Mouse (Mus musculus) adrenal gland (tissue): ENCODE results near the gene Zar1l.

Experiments used
- intact Hi-C: fragments of 180-260 bp; cut with DNase I; formaldehyde crosslinking; loops from one replicate; pipeline ENCODE4 v1.15.1; 2025

Gene Zar1l

GRCm38 (mm10) chr5:150490285-150490684 is 27.7 kb downstream of the Zar1l start:
- intact Hi-C loops = no loop called here

- intact Hi-C loops = loop anchor here (2.0 kb wide), 1 partner anchor 44 kb away; no protein-coding TSS in a partner anchor
Observed at GRCm38 (mm10) chr5:150485198-150485597, 32.8 kb downstream of the Zar1l start.

DNA sequence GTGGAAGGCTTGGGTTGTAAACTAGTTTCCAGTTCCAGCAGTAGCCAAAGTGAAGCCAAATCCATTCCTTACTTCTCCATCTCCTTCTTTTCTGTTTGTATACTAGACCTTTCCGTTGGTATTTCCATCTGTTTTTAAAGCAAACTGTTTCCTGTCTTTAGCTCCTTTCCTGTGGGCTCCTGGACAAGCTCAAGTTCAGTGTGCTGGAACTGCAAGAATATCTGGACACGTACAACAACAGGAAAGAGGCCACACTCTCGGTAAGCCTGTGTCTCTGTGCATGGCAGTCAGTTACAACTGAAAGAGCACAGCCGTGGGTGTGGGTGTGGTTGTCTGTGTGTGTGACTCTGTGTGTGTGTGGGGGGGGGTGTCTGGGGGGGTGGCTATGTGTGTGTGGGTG is 39.4 kb downstream of the Zar1l start:
- intact Hi-C loops = no loop called here

DNA sequence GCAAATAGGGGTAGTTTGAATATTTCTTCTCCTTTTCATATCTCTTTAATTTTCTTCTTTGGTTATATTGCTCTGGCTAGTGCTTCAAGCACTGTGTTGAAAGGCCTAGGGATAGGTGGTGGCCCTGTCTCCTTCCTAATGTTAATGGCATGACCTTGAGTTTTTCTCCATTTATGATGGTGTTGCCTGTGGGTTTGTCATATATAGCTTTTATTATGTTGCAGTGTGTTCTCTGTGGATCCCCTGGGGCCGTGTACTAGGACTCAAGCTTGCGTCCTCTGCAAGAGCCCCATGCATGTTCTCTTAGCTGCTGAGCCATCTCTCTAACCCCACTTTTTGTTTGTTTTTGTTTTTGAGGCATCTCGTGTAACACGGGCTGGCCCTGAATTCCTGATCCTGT is 40.6 kb downstream of the Zar1l start:
- intact Hi-C loops = no loop called here

GRCm38 (mm10) chr5:150468431-150468830 is 49.5 kb downstream of the Zar1l start:
- intact Hi-C loops = no loop called here

DNA sequence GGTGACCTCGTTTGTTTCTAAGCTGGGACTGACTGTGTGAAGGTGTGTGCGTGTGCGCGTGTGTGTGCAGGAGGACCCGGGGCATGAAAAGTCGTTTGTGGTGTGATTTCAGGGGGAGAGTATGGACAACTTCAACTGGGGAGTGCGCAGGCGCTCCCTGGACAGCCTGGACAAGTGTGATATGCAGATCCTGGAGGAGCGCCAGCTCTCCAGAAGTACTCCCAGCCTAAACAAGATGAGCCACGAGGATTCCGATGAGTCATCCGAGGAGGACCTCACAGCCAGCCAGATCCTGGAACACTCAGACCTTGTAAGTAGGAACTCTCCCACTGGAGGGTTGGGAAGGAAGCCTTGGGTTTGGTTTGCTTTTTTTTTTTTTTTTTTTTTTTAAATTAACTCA is 51.8 kb downstream of the Zar1l start:
- intact Hi-C loops = no loop called here

DNA sequence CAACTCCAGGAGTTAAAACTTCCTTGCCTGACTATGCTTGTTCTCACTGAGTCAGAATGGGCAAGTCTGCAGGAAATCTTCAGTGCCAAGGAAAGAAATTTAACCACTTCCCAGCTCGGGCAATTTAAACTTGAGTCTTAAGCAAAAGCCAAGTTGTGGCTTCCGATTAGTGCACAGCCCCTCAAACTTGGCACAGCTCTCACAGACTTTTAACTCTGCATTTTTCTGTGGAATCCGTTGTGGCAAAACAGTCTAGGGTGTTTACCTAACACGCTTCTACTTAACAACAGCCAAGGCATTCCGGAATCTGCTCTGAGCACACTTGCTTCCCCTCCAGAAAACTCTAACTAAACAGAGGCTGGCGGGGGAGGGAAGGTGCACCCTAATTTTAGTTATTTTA is 52.7 kb downstream of the Zar1l start:
- intact Hi-C loops = no loop called here

GRCm38 (mm10) chr5:150464721-150465120 is 53.2 kb downstream of the Zar1l start:
- intact Hi-C loops = no loop called here

GRCm38 (mm10) chr5:150459801-150460200 is 58.2 kb downstream of the Zar1l start:
- intact Hi-C loops = no loop called here

DNA sequence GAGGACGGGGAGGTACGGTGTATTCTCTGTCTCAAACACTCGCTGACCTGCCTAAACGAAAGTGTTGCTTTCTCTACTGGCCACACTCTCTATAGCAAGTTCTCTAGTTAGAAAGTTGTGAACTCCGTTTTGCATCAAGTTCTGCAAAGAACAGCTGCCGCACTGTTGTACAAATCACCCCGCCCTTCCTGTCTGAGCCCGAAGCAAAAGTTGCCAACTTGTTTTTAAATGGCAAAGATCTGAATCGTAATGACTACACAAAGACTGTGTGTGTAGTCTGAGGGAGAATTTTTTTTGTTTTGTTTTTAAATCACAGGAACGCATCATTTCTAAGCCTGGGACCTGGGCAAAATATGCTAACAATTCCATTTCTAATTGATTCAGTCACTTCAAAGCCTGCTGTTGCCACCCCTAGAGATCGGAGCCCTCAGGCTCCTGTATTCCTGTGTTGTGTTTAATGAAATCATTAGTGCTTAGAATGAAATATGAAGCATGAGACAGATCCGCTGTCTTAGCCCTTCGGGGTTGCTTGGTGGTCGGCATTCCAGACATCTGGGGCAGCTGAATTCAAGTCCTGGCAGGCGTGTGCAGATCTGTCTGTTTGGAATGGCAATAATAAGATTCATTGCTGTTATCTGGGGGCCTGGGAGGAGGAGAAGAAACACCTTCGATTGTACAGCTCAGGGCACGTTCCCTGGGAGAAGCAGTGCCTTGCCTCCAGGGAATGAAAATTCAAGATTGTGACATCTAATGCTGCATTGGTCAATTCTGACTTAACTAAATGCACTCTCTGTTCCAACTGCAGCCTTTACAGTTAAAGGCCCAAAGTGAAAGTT is 59.8 kb downstream of the Zar1l start:
- intact Hi-C loops = no loop called here

GRCm38 (mm10) chr5:150457165-150457903 is 60.6 kb downstream of the Zar1l start:
- intact Hi-C loops = no loop called here
